Mouse (Mus musculus): ENCODE results near the gene Trio.

DNA sequence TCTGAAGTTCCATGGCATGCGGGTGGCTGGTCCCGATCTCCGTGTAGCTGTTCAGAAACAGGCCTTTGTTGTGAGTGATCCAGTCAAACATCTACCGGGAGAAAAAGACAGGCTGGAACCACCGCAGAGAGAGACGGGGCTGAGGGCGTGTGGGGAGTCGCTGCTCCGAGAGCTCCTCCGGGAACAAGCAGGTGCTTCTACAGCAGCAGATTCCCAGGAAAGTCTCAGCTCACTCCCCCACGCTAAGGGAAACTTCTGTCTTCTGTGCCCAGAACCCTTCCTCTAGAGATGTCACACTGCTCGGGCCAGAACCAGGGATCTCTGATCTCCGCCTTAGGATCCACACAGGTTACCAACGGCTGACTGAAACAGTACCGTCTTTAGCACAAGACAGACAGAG lies 124.4 kb downstream of the Trio start:
- TF ChIP-seq CTCF (IDR thresholded peaks at IDR 0.05; ENCODE audit: low read depth, low read length) = no peak
- TF ChIP-seq POLR2A (IDR thresholded peaks at IDR 0.05; ENCODE audit: borderline replicate concordance, low read depth, low read length) = no peak
